Mouse (Mus musculus): ENCODE measurements around the gene Bcam. TPM values are rescaled to one million over a fixed set of nuclear protein-coding genes. Genes with fewer than 3 reads are reported as not detected.
A peak's percentile ranks its signal among the peaks of the same experiment; 100 is the strongest.

The Bcam gene
- total RNA-seq, 2 experiments from 2014 or later: 21.9 to 26.7 TPM

GRCm38 (mm10) chr7:19760021-19760420 lies 10.8 kb downstream of the Bcam start:
- Histone ChIP-seq H3K27ac (peak overlapping the region; percentile 49; the same call in 1 of the 2 replicates), H3K4me3 (no peak overlapping the region)
- intact Hi-C loops (cut with DNase I): no loop called here
- DNase-seq: peak; percentile 30
- no peak for TF ChIP-seq CTCF (IDR thresholded peaks at IDR 0.05)

- Histone ChIP-seq H3K4me3 (no peak overlapping the region), H3K27ac (peak overlapping the region; percentile 54)
- no peak for DNase-seq
- intact Hi-C loops (cut with DNase I): no loop called here
- no peak for TF ChIP-seq CTCF (IDR thresholded peaks at IDR 0.05)
Observed at GRCm38 (mm10) chr7:19758623-19759022, 12.2 kb downstream of the Bcam start.

DNA sequence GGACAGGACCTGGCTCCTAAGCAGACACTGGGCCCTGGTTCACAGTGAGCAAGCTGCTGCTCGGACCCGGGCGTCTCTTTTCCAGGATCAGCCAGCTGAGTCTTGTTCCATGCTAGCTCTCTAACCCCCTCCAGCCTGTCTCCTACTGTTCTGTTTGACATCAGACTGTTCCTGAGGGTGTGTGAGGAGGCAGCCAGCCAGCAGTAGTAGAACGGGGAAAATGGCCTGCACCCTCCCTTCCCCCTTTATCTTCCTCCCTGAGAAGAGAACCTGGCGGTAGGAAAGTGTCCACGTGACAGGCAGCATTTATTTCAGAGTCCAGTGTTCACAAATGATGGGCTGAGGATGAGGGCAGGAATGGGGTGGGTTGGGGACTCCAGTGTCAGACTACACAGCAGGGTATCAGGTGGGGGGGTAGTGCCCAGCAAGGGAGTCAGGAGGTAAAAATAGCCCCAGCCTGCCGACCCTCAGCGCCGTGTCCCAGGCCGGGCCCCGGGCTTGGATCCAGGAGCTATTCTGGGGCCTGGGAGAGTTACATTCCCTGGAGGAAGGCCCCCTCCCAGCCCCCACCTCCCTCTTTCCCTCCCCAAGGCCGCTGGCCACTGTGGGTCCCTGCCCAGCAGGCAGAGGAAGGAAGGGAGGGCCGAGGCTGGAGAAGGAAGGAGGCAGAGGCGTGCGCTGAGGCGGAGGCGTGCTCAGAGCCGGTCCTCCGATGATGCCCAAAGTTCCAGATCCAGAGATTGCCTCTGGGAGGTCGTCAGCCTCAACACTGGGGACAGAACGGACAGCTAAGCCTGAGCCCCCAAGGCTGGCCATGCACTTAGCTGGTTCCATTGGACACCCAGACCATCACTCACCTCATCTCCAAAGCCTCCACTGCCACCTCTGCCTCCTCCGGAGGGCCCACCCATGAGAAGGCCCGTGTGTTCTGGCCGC lies 14.7 kb downstream of the Bcam start:
- peak; percentile 94 for DNase-seq
- TF ChIP-seq CTCF (IDR thresholded peaks at IDR 0.05): no peak

GRCm38 (mm10) chr7:19755008-19755407 lies 15.8 kb downstream of the Bcam start:
- Histone ChIP-seq H3K4me3 (peak overlapping the region; percentile 66), H3K27ac (peak overlapping the region; percentile 93)
- intact Hi-C loops (cut with DNase I): no loop called here
- peak; percentile 43 for TF ChIP-seq CTCF (IDR thresholded peaks at IDR 0.05)
- no peak for DNase-seq

More for the DNA sequence above, 14.7 kb downstream of the Bcam start:
- H3K27ac ChIP-seq: peak overlapping the region; percentile 93
- intact Hi-C loops (cut with DNase I): no loop called here
- peak overlapping the region; percentile 66 for H3K4me3 ChIP-seq

DNA sequence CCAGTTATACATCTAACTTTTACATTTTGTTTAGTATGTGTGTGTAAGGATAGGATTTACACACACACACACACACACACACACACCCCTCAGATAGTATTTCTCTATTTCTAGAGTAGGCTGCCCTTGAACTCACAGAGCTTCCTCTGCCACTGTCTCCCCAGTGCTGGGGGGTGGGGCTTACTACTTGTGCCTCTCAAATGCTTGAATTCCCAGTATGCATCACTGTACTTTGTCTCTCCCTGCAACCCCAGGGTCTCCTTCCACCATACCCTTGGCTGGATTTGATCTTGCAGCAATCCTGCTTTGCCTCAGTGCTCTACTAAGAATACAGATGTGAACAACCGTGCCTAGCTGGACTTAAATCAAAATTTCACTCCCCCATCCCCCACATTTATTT lies 16.8 kb downstream of the Bcam start:
- DNase-seq: no peak
- intact Hi-C loops (cut with DNase I): loop anchor here (5.0 kb wide), 1 partner anchor 88 kb away; no protein-coding TSS in a partner anchor
- TF ChIP-seq CTCF (IDR thresholded peaks at IDR 0.05): no peak
- H3K4me3 ChIP-seq: no peak overlapping the region
- H3K27ac ChIP-seq: peak overlapping the region; percentile 93

GRCm38 (mm10) chr7:19753587-19753986 lies 17.2 kb downstream of the Bcam start:
- Histone ChIP-seq H3K4me3 (no peak overlapping the region), H3K27ac (peak overlapping the region; percentile 93)
- TF ChIP-seq CTCF (IDR thresholded peaks at IDR 0.05): no peak
- intact Hi-C loops (cut with DNase I): loop anchor here (2.0 to 5.0 kb wide), 2 partner anchors 29 to 89 kb away; no protein-coding TSS in a partner anchor
- peak; percentile 60 for DNase-seq

GRCm38 (mm10) chr7:19752652-19753051 lies 18.2 kb downstream of the Bcam start:
- TF ChIP-seq CTCF (IDR thresholded peaks at IDR 0.05): peak; percentile 63
- intact Hi-C loops (cut with DNase I): loop anchor here (2.0 to 5.0 kb wide), 2 partner anchors 30 to 90 kb away; no protein-coding TSS in a partner anchor
- H3K27ac ChIP-seq: no peak overlapping the region; the same call in 1 of the 2 replicates
- DNase-seq: no peak
- no peak overlapping the region for H3K4me3 ChIP-seq

GRCm38 (mm10) chr7:19751070-19751383 lies 19.8 kb downstream of the Bcam start:
- H3K4me3 ChIP-seq: no peak overlapping the region
- no peak for DNase-seq
- intact Hi-C loops (cut with DNase I): loop anchor here (5.0 kb wide), 1 partner anchor 91 kb away; no protein-coding TSS in a partner anchor
- H3K27ac ChIP-seq: peak overlapping the region; percentile 84
- no peak for TF ChIP-seq CTCF (IDR thresholded peaks at IDR 0.05)

DNA sequence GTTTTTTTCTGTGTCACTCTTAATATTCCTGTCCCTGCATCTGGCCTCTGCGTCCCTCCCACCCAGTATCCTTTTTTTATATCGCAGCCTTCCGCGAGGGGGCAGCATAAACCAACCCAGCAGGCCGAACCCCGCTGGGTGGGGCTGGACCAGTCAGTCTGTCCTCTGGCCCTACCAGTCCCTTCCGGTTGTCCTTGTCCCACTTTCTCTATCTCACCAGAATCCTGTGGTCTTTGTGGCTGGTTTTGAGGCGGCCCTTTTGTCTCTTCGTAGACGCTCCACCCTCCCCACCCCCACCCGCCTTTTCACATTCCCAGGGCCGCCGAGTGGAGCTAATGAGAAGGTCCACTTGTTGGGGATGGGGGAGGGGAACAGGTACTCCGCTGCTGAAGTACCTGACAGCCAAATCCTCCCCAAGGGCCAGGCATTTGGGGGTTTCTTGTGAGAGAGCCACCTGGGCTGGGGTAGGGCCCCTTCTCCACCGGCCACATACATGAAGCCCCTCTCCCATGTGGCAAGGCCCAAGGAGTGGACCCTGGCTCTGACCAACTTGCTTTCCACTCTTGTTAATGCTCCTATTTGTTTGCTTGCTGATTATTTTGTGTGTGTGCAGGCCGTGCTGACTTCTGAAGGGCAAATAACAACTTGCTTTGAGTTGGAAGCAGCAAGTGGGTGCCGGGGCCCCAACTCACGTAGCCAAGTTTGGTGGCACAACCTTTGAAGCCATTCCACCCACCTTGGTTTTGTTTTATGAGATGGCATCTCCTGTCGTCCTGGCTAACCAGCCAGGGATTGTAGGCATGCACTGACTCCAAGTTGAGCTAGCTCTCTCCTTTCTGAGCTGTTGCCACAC lies 20.4 kb downstream of the Bcam start, which contains the start of gene Nectin2:
TSS of gene Nectin2 (minus strand) at position 267 of the 853 bp plus-strand sequence.
- peak; percentile 94 for DNase-seq
- Histone ChIP-seq H3K27ac (peak within 1 kb of the TSS; percentile 88), H3K4me3 (peak within 1 kb of the TSS; percentile 84)
- intact Hi-C loops (cut with DNase I): loop anchor here (1.0 to 5.0 kb wide), 2 partner anchors 40 to 92 kb away; no protein-coding TSS in a partner anchor
- peak; percentile 94 for TF ChIP-seq CTCF (IDR thresholded peaks at IDR 0.05)

- Histone ChIP-seq H3K27ac (peak overlapping the region; percentile 88), H3K4me3 (peak overlapping the region; percentile 84)
- peak; percentile 96 for DNase-seq
- peak; percentile 83 for TF ChIP-seq CTCF (IDR thresholded peaks at IDR 0.05)
- intact Hi-C loops (cut with DNase I): loop anchor here (1.0 to 5.0 kb wide), 3 partner anchors 33 to 93 kb away; no protein-coding TSS in a partner anchor
Observed at GRCm38 (mm10) chr7:19749389-19750216, 21.2 kb downstream of the Bcam start.
